Mouse (Mus musculus) gastrocnemius, postnatal 10 days (tissue): ENCODE data around the gene Aff1. TPM values are rescaled to one million over a fixed set of nuclear protein-coding genes. Genes with fewer than 3 reads are reported as not detected.
A peak's percentile ranks its signal among the peaks of the same experiment; 100 is the strongest.

ENCODE experiments used
- DNase-seq: peaks from one replicate; pipeline ENCODE4 v3.0.0; 2021; ENCODE audit warnings: mixed read lengths
- total RNA-seq, 2 experiments: library from RNA; stranded (reverse); gene quantifications; 2 replicates each; pipeline ENCODE4 v1.2.3; 2021

Aff1 gene
- total RNA-seq, 2 experiments from 2014 or later: 30.0 to 31.5 TPM

- no peak for DNase-seq
Observed at GRCm38 (mm10) chr5:103749465-103750285, 57.5 kb downstream of the Aff1 start.

- DNase-seq: peak; percentile 28
Observed at GRCm38 (mm10) chr5:103752665-103753510, 60.7 kb downstream of the Aff1 start.

GRCm38 (mm10) chr5:103753511-103754329 is 61.5 kb downstream of the Aff1 start:
- peak; percentile 88 for DNase-seq

- peak; percentile 28 for DNase-seq
Observed at GRCm38 (mm10) chr5:103754330-103755134, 62.4 kb downstream of the Aff1 start.

- DNase-seq: no peak
Observed at GRCm38 (mm10) chr5:103755135-103755487, 62.9 kb downstream of the Aff1 start.

GRCm38 (mm10) chr5:103756231-103756714 is 64.1 kb downstream of the Aff1 start:
- DNase-seq: no peak

- DNase-seq: no peak
Observed at GRCm38 (mm10) chr5:103758491-103758890, 66.3 kb downstream of the Aff1 start.

- DNase-seq: no peak
Observed at GRCm38 (mm10) chr5:103759489-103760424, 67.6 kb downstream of the Aff1 start.

GRCm38 (mm10) chr5:103760425-103761131 is 68.4 kb downstream of the Aff1 start:
- DNase-seq: peak; percentile 29

GRCm38 (mm10) chr5:103761754-103762153 is 69.6 kb downstream of the Aff1 start:
- no peak for DNase-seq

- DNase-seq: no peak
Observed at GRCm38 (mm10) chr5:103762850-103763254, 70.7 kb downstream of the Aff1 start.

GRCm38 (mm10) chr5:103765356-103765755 is 73.2 kb downstream of the Aff1 start:
- no peak for DNase-seq

GRCm38 (mm10) chr5:103765758-103766431 is 73.7 kb downstream of the Aff1 start:
- DNase-seq: no peak

GRCm38 (mm10) chr5:103766432-103766815 is 74.2 kb downstream of the Aff1 start:
- DNase-seq: no peak

- no peak for DNase-seq
Observed at GRCm38 (mm10) chr5:103768961-103769360, 76.8 kb downstream of the Aff1 start.

GRCm38 (mm10) chr5:103769701-103770100 is 77.5 kb downstream of the Aff1 start:
- no peak for DNase-seq

GRCm38 (mm10) chr5:103770447-103771222 is 78.5 kb downstream of the Aff1 start:
- no peak for DNase-seq

- DNase-seq: no peak
Observed at GRCm38 (mm10) chr5:103771380-103771779, 79.2 kb downstream of the Aff1 start.
